Mouse (Mus musculus): ENCODE measurements at regions not wholly inside any gene's neighbourhood (a gene's known extent, or its start where the extent isn't known, plus 50 kb on each side); places are given as distances from the start of the nearest gene placed in this dataset.

DNA sequence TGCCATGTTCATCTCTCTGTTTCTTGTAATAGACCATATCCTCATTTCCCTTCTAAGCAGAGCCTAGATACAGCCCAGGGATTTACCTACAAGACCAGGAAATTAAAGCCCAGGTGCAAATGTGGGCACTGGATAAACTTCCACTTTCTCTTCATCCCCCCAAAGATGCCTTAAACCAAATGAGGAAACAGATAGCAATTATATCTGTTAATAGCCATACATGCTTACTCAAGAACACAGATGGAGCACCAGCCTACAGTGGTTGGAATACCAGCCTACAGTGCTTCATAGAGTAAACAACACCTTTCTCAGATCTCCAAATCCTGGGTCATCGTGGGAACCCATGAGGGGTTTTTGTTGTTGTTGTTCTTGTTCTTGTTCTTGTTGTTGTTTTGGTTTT lies 141.5 kb downstream of the Dhx15 start:
- 86% methylated on average over 1 of the region's 1 CpGs for WGBS
- ATAC-seq (replicated peaks; ENCODE audit: low FRiP score, low read depth): no peak
- no peak for TF ChIP-seq CTCF (IDR thresholded peaks at IDR 0.05; ENCODE audit: low read depth)

GRCm38 (mm10) chr5:52046704-52047103 lies 143.6 kb downstream of the Dhx15 start:
- H3K4me1 ChIP-seq (replicated peaks; ENCODE audit: insufficient read depth, low read length): no peaks in the 10 kb centered on the region
- H3K9ac ChIP-seq (ENCODE audit: low read depth, low read length): no peak overlapping the region
- no peaks in the 10 kb centered on the region for H3K9me3 ChIP-seq (replicated peaks; ENCODE audit: low read length)
- no peak overlapping the region for H3K27ac ChIP-seq
- no peaks in the 10 kb centered on the region for H3K36me3 ChIP-seq (ENCODE audit: insufficient read depth, low read length)
- no peaks in the 10 kb centered on the region for H3K27me3 ChIP-seq (ENCODE audit: insufficient read depth, low read length)
- ATAC-seq (replicated peaks; ENCODE audit: low FRiP score, low read depth): no peak
- no peak overlapping the region for H3K4me2 ChIP-seq (ENCODE audit: low read length)
- TF ChIP-seq CTCF (IDR thresholded peaks at IDR 0.05; ENCODE audit: low read depth): no peak
- WGBS: 67% methylated on average over 3 of the region's 3 CpGs
- H3K4me3 ChIP-seq (replicated peaks; ENCODE audit: low read depth, low read length): no peak overlapping the region
- DNase-seq (ENCODE audit: low spot score): no peak

More for the DNA sequence above, 141.5 kb downstream of the Dhx15 start:
- Histone ChIP-seq H3K4me3 (replicated peaks; ENCODE audit: low read depth, low read length) (no peak overlapping the region), H3K9ac (ENCODE audit: low read depth, low read length) (no peak overlapping the region), H3K27ac (no peak overlapping the region), H3K4me1 (replicated peaks; ENCODE audit: insufficient read depth, low read length) (no peaks in the 10 kb centered on the region), H3K9me3 (replicated peaks; ENCODE audit: low read length) (no peaks in the 10 kb centered on the region), H3K36me3 (ENCODE audit: insufficient read depth, low read length) (no peaks in the 10 kb centered on the region), H3K27me3 (ENCODE audit: insufficient read depth, low read length) (no peaks in the 10 kb centered on the region), H3K4me2 (ENCODE audit: low read length) (no peak overlapping the region)
- no peak for DNase-seq (ENCODE audit: low spot score)

DNA sequence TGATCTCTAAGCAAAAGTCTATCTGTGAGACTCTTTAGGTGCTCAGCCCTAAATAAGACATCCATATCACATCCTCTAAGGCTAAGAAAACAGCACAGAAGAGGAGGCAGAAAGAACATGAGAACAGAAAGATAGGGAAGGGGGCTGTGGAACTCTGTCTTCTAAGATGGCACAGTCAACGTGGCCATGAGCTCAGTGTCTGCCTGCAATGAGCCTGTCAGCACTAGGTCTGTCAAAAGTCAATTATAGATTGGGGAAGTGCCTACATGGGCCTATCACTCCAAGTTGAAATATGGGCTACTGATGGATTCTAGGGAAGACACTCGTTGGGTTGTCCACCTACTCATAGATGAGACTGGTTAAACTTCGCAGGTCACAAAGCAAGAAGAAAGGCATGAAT lies 146.2 kb downstream of the Dhx15 start:
- ATAC-seq (replicated peaks; ENCODE audit: low FRiP score, low read depth): no peak
- no peak for DNase-seq (ENCODE audit: low spot score)
- H3K9ac ChIP-seq (ENCODE audit: low read depth, low read length): no peak overlapping the region
- H3K4me1 ChIP-seq (replicated peaks; ENCODE audit: insufficient read depth, low read length): no peaks in the 10 kb centered on the region
- H3K27ac ChIP-seq: no peak overlapping the region
- H3K27me3 ChIP-seq (ENCODE audit: insufficient read depth, low read length): no peaks in the 10 kb centered on the region
- no peak for TF ChIP-seq CTCF (IDR thresholded peaks at IDR 0.05; ENCODE audit: low read depth)
- H3K4me3 ChIP-seq (replicated peaks; ENCODE audit: low read depth, low read length): no peak overlapping the region
- WGBS: 82% methylated on average over 3 of the region's 3 CpGs
- no peak overlapping the region for H3K4me2 ChIP-seq (ENCODE audit: low read length)
- H3K36me3 ChIP-seq (ENCODE audit: insufficient read depth, low read length): no peaks in the 10 kb centered on the region
- H3K9me3 ChIP-seq (replicated peaks; ENCODE audit: low read length): no peaks in the 10 kb centered on the region

DNA sequence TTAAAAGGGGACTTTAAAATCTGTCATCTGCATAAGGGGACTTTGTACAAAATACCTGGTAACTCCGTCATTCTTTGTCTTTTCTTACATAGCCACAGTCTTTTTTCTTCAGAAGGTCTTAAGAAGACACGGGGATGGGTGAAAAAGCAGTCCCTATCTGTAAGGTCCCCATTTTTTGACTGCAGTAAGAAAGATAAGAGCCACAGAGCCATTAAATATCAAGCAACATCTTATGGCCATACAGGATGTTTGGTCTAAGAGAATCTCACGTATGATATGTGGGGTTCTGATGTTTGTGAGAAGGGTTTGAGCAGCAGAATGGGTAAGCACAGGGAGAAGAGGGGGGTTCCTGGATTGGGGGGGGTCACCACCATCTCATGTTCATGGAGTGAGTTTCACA lies 148.9 kb downstream of the Dhx15 start:
- no peak overlapping the region for H3K4me2 ChIP-seq (ENCODE audit: low read length)
- no peak overlapping the region for H3K9ac ChIP-seq (ENCODE audit: low read depth, low read length)
- H3K4me1 ChIP-seq (replicated peaks; ENCODE audit: insufficient read depth, low read length): no peaks in the 10 kb centered on the region
- no peak for TF ChIP-seq CTCF (IDR thresholded peaks at IDR 0.05; ENCODE audit: low read depth)
- DNase-seq (ENCODE audit: low spot score) (no peak), ATAC-seq (replicated peaks; ENCODE audit: low FRiP score, low read depth) (no peak)
- WGBS: 87% methylated on average over 3 of the region's 3 CpGs
- H3K27ac ChIP-seq: no peak overlapping the region
- no peaks in the 10 kb centered on the region for H3K36me3 ChIP-seq (ENCODE audit: insufficient read depth, low read length)
- H3K27me3 ChIP-seq (ENCODE audit: insufficient read depth, low read length): no peaks in the 10 kb centered on the region
- H3K4me3 ChIP-seq (replicated peaks; ENCODE audit: low read depth, low read length): no peak overlapping the region
- no peaks in the 10 kb centered on the region for H3K9me3 ChIP-seq (replicated peaks; ENCODE audit: low read length)

- no peaks in the 10 kb centered on the region for H3K36me3 ChIP-seq (ENCODE audit: insufficient read depth, low read length)
- ATAC-seq (replicated peaks; ENCODE audit: low FRiP score, low read depth): no peak
These were observed 149.6 kb downstream of the Dhx15 start for GRCm38 (mm10) chr5:52040427-52041312.

GRCm38 (mm10) chr5:52035339-52035738 lies 155.0 kb downstream of the Dhx15 start:
- H3K4me2 ChIP-seq (ENCODE audit: low read length): no peak overlapping the region
- H3K27ac ChIP-seq: no peak overlapping the region

More at GRCm38 (mm10) chr5:52040427-52041312, 149.6 kb downstream of the Dhx15 start:
- no peak overlapping the region for H3K27ac ChIP-seq
- no peak overlapping the region for H3K4me3 ChIP-seq (replicated peaks; ENCODE audit: low read depth, low read length)
- no peaks in the 10 kb centered on the region for H3K4me1 ChIP-seq (replicated peaks; ENCODE audit: insufficient read depth, low read length)
- H3K9me3 ChIP-seq (replicated peaks; ENCODE audit: low read length): no peaks in the 10 kb centered on the region
- no peaks in the 10 kb centered on the region for H3K27me3 ChIP-seq (ENCODE audit: insufficient read depth, low read length)
- no peak overlapping the region for H3K9ac ChIP-seq (ENCODE audit: low read depth, low read length)
- no peak for DNase-seq (ENCODE audit: low spot score)
- no peak for TF ChIP-seq CTCF (IDR thresholded peaks at IDR 0.05; ENCODE audit: low read depth)
- H3K4me2 ChIP-seq (ENCODE audit: low read length): no peak overlapping the region
- 62% methylated on average over 24 of the region's 24 CpGs for WGBS

More at GRCm38 (mm10) chr5:52035339-52035738, 155.0 kb downstream of the Dhx15 start:
- Histone ChIP-seq H3K36me3 (ENCODE audit: insufficient read depth, low read length) (no peaks in the 10 kb centered on the region), H3K9ac (ENCODE audit: low read depth, low read length) (no peak overlapping the region), H3K4me3 (replicated peaks; ENCODE audit: low read depth, low read length) (no peak overlapping the region), H3K9me3 (replicated peaks; ENCODE audit: low read length) (no peaks in the 10 kb centered on the region), H3K27me3 (ENCODE audit: insufficient read depth, low read length) (no peaks in the 10 kb centered on the region), H3K4me1 (replicated peaks; ENCODE audit: insufficient read depth, low read length) (no peaks in the 10 kb centered on the region)
- DNase-seq (ENCODE audit: low spot score) (no peak), ATAC-seq (replicated peaks; ENCODE audit: low FRiP score, low read depth) (no peak)
- 78% methylated on average over 6 of the region's 6 CpGs for WGBS
- TF ChIP-seq CTCF (IDR thresholded peaks at IDR 0.05; ENCODE audit: low read depth): no peak

All from kidney, postnatal 0 days (tissue).